Mouse (Mus musculus): ENCODE data around the gene Stip1. TPM values are rescaled to one million over a fixed set of nuclear protein-coding genes. Genes with fewer than 3 reads are reported as not detected.

The Stip1 gene
- total RNA-seq, 1 experiment from 2014 or later: 155 TPM

DNA sequence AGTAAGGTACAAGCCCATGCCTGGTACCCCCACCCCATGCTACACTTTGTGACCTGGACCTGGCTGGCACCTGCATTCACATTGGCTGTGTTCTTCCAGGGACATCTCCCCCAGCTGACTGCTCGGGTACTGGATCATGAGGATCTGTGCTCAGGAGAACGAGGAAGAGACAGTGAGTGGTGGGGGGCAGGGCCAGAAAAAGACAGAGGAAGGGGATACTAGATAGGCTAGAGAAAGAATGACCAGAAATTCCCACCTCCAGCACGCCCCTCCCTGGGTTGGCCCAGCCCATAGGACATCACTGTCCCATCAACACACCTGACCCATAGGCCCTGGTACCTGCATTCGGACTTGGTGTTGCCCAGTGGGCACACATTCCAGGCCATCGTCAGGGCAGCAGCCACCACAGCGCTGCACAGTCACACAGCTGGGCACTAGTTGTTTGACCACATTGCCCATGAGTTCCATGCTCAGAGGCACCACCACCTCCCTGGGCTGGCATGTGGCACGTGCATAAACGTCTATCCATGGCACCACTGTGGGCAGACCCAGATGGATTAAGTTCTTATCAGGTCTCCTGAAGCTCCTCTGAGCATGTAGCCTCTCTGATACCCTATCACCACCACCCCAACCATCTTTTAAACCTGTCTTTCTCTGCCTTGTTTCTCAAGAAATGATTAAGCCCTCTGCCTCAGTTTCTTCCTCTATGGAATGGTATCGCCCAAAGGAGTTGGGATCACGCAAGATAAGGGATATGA, 53.6 kb downstream of the Stip1 start:
- no peak for DNase-seq

DNA sequence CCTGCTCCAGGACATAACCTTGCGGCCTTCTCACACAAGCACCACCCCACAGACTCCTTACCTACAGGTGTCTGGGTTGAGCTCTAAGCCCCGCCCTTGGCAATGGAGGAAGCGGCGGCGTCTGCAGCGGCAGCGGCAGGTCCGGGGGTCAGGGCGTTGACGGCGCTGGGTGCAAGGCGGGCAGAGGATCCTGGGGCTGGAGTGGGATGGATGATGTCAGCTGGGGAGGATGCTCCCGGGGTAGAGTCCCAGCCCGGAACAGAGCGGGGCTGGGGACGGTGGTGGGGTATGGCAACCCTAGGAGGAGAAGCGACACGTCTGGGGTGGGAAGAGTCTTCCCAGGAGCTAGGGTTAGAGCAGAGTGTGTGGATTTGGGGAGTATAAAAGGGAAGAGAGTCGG, 54.5 kb downstream of the Stip1 start:
- no peak for DNase-seq

DNA sequence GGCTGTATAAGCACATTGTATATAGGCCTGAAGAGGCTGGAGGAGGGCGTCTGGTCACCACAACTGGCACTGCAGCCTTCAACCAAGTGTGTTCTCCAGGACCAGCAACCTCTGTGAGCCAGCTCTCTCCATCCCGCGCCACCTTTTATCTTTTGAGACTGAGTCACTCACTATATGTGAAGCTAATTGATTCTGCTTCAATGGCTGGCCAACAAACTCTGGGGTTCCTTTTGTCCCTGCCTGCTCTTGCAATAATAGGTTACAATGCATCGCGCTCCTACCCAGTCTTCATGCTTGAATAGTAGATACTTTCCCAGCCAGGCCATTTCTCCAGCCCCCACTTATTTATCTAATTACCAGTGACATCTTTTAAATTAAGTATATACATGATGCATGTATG, 56.1 kb downstream of the Stip1 start:
- DNase-seq: no peak

DNA sequence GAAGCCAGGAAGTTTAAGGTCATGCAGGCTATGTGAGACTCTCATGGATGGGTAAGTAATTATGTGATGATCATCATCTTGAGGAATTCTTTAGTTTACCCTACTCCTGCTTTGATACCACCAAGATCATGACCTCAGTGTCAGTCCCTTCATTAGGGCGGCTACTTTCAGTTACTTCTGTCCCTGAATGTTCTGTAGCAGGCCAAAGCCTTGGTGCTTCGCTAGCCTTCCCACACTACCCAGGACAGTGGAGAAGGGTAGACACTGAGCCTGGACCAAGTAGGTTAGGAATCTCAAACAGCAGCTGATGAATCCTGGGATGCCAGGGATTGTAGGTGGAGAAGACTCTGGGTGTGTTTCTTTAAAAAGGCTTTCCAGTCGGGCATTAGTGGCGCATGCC, 58.3 kb downstream of the Stip1 start:
- DNase-seq: no peak

- peak; percentile 99 for DNase-seq
Measured at GRCm38 (mm10) chr19:6980381-6981093, 59.2 kb downstream of the Stip1 start, which contains the start of gene Fkbp2. Fkbp2 (minus strand) TSS chr19:6980501.

DNA sequence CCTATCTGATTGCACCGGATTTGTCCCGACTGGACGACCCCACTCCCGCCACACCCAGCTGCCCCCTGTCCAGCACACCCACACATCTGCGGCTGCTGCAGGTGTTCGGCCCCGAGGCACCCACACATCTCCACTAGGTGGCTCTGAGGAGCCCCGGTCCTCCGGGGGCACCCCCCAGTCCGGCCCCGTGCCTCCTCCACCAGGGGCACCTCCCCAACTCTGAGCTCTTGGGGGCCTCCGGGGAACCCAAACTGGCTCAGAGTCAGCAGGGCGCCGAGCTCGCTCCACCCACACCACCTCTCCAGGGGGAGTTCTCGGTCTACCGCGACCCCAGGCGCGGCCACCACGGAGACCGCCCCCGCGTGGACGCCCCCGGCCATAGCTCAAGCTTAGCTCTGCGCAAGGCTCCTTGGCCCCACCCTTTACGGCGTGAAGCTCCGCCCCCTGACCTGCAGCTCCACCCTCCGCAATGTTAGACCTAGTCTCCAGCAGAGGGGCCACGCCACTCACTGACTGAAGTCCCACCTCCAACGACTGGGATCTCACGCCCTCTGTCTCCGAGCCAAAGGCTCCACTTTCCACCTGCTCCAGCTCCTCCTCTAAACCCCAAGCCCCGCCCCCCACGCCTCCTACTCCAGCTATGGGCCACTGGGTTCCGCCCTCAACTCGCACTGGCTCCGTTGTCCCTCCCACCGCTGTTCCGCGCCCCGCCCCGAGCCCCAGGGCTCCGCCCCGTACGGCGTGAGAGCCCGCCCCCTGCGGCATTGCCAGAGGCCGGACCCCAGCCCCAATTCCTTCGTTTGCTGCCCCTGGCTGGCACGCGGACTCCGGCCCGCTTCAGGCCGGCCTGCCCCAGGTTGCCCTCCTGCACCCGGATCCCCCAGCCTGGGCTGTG, 60.0 kb downstream of the Stip1 start:
- peak; percentile 100 for DNase-seq

- peak; percentile 70 for DNase-seq
Measured at GRCm38 (mm10) chr19:6979001-6979479, 60.7 kb downstream of the Stip1 start.

- no peak for DNase-seq
Measured at GRCm38 (mm10) chr19:6978639-6978974, 61.2 kb downstream of the Stip1 start.

GRCm38 (mm10) chr19:6977759-6978638, 61.8 kb downstream of the Stip1 start:
- no peak for DNase-seq

DNA sequence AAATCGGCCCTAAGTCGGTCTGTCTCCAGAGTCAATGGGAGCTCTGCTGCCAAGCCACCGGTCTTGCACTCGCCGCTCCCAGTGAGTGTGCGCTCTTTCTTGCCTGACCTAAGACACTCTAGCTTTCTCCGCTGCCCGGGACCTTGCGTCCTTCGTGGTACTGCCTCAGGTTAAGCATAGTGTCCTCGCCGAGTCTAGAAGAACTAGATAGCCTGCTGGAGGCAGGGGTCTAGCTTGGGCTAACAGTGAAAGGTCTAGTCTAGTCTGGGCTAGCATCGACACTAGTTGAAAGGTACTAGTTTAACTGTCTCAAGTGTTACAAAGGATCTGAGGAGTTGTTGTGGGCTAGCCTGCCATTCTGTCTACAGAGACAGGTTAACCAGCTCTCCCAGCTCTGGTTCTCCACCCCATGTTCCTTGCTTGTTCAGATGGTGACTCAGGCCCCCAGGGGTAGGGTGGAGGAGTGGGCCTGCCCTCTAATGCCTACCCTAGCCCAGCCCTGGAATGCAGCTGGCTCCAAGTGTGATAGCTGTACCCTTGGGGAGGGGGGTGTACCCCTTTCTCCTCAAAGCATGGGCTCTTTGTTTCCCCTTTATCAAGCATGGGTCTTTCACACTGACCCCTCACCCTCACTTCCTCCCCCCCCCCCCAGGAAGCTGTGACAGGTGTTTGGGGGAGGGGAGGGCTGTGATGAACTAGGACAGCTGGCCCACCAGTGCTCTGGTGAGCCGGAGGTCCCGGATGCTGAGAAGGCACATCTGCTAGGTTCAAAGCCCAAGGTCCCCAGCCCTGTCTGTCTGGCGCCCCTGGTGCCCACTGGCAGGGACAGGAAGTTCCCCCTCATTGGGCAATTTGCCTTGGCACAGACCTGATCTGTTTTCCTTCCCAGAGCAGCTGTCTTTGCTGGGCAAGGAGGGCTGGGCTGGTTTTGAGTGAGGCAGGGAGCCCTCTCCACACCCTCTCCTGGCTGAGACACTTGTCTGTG, 63.9 kb downstream of the Stip1 start, which contains the start of gene Plcb3:
Gene Plcb3 (minus strand): TSS at position 934 of the 985 bp plus-strand sequence.
- DNase-seq: peak; percentile 91

DNA sequence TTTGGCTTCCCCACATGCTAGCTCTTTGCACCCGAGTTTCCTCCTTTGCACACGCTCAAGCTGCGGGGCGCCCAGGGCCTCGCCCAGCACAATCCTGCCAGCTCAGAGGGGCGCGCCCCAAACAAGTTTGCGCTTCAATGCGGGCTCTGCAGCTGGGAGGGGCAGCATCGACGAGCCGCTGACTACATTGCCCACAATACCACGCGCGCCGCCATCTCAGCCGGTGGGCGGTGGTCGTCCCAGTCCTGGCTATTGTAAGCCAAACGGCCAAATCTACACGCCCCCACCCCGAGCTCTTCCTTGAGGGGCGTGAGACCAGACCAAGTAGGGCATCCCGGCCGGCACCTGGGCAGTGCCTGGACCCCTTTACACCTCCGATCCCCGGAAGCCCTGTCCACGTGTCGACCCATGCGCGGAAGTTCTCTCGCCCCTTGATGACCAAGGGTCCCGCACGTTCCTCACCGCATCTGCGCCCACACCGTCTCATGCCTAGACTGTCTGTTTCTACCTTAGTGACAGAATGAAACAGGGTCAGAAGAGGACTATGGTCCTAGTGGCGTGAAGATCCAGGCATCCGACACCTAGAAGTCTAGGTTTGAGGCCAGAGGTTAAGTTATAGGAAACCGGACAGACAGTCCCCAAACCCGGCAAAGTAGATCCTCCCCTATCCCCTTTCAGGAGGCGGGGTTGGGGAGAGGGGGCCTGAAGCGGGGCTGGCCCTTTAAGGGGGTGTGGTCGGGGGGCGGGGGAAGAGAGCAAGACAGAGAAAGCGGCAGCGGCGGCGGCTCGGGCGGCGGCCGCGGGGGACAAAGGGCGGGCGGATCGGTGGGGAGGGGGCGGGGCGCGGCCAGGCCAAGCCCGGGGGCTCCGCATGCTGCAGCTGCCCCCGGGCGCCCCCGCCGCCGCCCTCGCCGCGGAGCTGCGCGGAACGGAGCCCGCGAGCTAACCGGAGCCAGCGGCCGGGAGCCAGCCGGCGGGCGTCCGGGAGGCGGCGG, 65.3 kb downstream of the Stip1 start, which contains the start of gene Ppp1r14b:
Gene Ppp1r14b (plus strand): TSS at position 758 of the 995 bp plus-strand sequence.
- peak; percentile 93 for DNase-seq

DNA sequence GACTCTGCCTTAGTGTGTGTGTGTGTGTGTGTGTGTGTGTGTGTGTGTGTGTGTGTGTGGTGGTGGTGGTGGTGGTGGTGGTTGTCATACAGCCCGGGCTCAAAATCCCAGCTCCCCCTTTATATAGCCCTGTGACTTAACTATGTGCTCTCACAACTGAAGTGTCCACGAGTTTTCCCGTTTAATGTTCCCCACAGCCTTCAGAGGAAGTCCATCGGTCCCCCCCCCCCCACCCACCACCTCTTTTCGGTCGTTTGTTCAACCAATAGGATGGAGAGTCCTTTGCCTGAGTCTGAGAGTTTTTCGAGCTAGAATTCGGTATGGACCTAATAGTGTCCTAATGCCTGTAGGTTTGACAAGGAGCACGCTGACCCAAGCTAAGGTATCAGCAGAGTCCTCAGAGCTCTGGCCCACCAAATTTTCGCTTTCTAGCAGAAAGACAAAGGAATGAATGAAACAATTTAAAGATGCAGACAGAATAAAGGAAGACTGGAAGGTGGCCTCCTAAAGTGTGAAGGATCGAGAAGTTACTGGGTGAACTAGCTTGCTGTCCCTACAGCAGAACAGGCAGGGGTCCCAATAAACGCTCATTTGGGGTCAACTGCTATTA, 66.1 kb downstream of the Stip1 start:
- DNase-seq: no peak

DNA sequence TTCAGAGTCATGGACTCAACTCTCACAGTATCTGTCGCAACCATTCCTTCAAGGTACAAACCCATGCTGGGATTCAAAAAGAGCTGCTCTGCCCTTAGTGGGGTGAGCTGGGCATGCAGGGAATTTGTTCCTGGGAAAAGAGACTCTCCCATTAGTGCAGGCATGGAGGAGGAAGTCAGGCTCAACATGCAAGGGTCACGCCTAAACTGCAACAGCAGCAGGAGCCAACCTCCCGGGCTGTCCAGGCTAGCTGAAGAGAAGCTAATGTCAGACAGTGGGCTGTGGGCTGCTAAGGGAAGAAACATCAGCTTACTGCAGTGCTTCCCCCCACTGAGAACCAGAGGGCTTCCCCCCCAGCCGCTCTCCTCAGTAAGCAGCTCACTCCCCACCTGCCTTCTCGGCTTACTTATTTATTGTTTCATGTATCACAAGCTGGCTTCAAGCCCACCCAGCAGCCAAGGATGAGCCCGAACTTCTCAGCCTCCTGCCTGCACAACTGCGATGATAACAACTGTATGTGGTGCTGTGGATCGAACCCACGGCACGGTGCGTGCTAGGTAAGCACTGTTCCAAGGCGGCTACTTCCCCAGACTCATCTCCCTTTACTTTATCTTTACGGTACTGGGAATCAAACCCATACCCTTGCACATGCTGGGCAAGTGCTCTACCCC, 67.4 kb downstream of the Stip1 start:
- no peak for DNase-seq

DNA sequence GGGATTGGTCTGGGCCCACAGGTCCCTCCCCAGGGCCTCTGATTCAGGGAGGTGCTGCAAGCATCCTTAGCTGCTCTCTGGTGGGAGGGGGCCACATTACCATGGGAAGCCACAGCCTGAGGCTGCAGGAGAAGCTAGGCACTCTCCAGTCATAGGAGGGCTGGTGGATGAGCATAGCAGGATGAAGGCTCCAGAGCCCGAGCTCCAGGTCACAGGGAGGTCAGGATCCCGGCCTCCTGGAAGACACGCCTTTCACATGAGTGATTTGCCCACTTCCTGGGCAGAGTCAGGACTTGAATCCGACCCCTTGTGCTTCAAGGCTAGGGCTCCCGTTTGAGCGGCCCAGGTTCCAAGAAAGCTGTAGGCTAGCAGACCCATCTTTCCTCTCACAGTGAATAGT, 68.1 kb downstream of the Stip1 start:
- DNase-seq: no peak
